Mouse (Mus musculus) activated CD4-positive, CD25-positive, alpha-beta regulatory T cell (primary cell): Measurements from ENCODE around the gene Gm11273. TPM values are rescaled to one million over a fixed set of nuclear protein-coding genes. Genes with fewer than 3 reads are reported as not detected.

Source experiments
- polyA plus RNA-seq, 2 experiments: library from polyadenylated mRNA; unstranded; fragments of 100-300 nt; shearing (Covaris generic); gene quantifications; one replicate each; pipeline ENCODE4 v1.2.1; 2017

Gene Gm11273
- polyA plus RNA-seq: 10 to 100 TPM; 17.3 to 21.5 TPM

GRCm38 (mm10) chr13:21501182-21501581 is at the start of gene Gm11273:
Gm11273 (minus strand) TSS chr13:21501418.

GRCm38 (mm10) chr13:21542708-21543107 is 41.5 kb upstream of the Gm11273 start, which contains the start of gene Olfr1366:
Olfr1366 (minus strand) TSS chr13:21542808.

GRCm38 (mm10) chr13:21530781-21531201 is 29.6 kb upstream of the Gm11273 start, which contains the start of gene Zkscan8:
Zkscan8 (minus strand) TSS chr13:21531120.

GRCm38 (mm10) chr13:21495080-21495479 is 6.1 kb downstream of the Gm11273 start, which contains the start of gene AK157302:
AK157302 (plus strand) TSS chr13:21495223.

GRCm38 (mm10) chr13:21478759-21479670 is 22.2 kb downstream of the Gm11273 start, which contains the start of the genes Zkscan4 and Gm10065:
Zkscan4 (plus strand) TSS chr13:21478907.
Gm10065 (minus strand) TSS chr13:21479441.

GRCm38 (mm10) chr13:21468061-21469019 is 32.9 kb downstream of the Gm11273 start, which contains the start of gene Nkapl:
Nkapl (minus strand) TSS chr13:21468509.

GRCm38 (mm10) chr13:21453449-21453848 is 47.8 kb downstream of the Gm11273 start, which contains the start of gene Zscan26:
Zscan26 (minus strand) TSS chr13:21453730.

Other genes with a start within 250 kb of the Gm11273 start
- gene Gpx5, start 208.7 kb downstream of the Gm11273 start, polyA plus RNA-seq: under 1 TPM; 0.29 to 0.31 TPM
- under 1 TPM in 1 of 2 experiments, not detected in 1; 0.31 TPM for gene Gpx6, start 189.3 kb downstream of the Gm11273 start, polyA plus RNA-seq
- gene Olfr1367, start 154.5 kb downstream of the Gm11273 start, polyA plus RNA-seq: not detected
- gene Zscan12, start 138.6 kb downstream of the Gm11273 start, polyA plus RNA-seq: 10 to 100 TPM in 1 of 2 experiments, 1 to 10 TPM in 1; 8.2 to 10.4 TPM
- gene Zkscan3, start 98.7 kb downstream of the Gm11273 start, polyA plus RNA-seq: 10 to 100 TPM; 44.2 to 52.5 TPM
- under 1 TPM; 0.37 to 0.53 TPM for gene Pgbd1, start 60.4 kb downstream of the Gm11273 start, polyA plus RNA-seq
- 1 to 10 TPM; 4.8 to 5.5 TPM for gene Zscan26, start 47.7 kb downstream of the Gm11273 start, polyA plus RNA-seq
- not detected for gene Nkapl, start 32.9 kb downstream of the Gm11273 start, polyA plus RNA-seq
- not detected for gene Zkscan4, start 22.5 kb downstream of the Gm11273 start, polyA plus RNA-seq
- not detected for gene Gm10065, start 22.0 kb downstream of the Gm11273 start, polyA plus RNA-seq
- gene AK157302, start 6.2 kb downstream of the Gm11273 start, polyA plus RNA-seq: under 1 TPM; 0.18 TPM
- 1 to 10 TPM; 3.9 to 5.7 TPM for gene Zkscan8, start 29.7 kb upstream of the Gm11273 start, polyA plus RNA-seq
- not detected for gene Olfr1366, start 41.4 kb upstream of the Gm11273 start, polyA plus RNA-seq
- gene Olfr1535, start 58.5 kb upstream of the Gm11273 start, polyA plus RNA-seq: under 1 TPM; 0.08 to 0.29 TPM
- gene Olfr1364, start 80.3 kb upstream of the Gm11273 start, polyA plus RNA-seq: not detected
- not detected for gene Olfr1362, start 112.6 kb upstream of the Gm11273 start, polyA plus RNA-seq
- gene Olfr11, start 141.1 kb upstream of the Gm11273 start, polyA plus RNA-seq: not detected
- not detected for gene Olfr1361, start 162.0 kb upstream of the Gm11273 start, polyA plus RNA-seq
- under 1 TPM in 1 of 2 experiments, not detected in 1; 0.09 TPM for gene Olfr1360, start 176.0 kb upstream of the Gm11273 start, polyA plus RNA-seq
- gene Olfr1359, start 196.7 kb upstream of the Gm11273 start, polyA plus RNA-seq: not detected
- under 1 TPM; 0.64 to 0.91 TPM for gene Hist1h2bl, start 214.7 kb upstream of the Gm11273 start, polyA plus RNA-seq
- gene Hist1h2ai, start 215.0 kb upstream of the Gm11273 start, polyA plus RNA-seq: 10 to 100 TPM in 1 of 2 experiments, 1 to 10 TPM in 1; 8.5 to 16.3 TPM
- gene Hist1h3h, start 216.2 kb upstream of the Gm11273 start, polyA plus RNA-seq: 1 to 10 TPM; 3.5 to 6.8 TPM
- gene Hist1h2bm, start 220.6 kb upstream of the Gm11273 start, polyA plus RNA-seq: 1 to 10 TPM; 1.4 to 2.6 TPM
- gene Hist1h4j, start 233.6 kb upstream of the Gm11273 start, polyA plus RNA-seq: 1 to 10 TPM in 1 of 2 experiments, not detected in 1; 1.2 TPM
- gene Hist1h4k, start 249.1 kb upstream of the Gm11273 start, polyA plus RNA-seq: 10 to 100 TPM; 14.4 to 26.1 TPM